Mouse (Mus musculus) CD4-positive, CD25-positive, alpha-beta regulatory T cell, adult 2 months (primary cell): ENCODE results near the gene Ranbp17.
A peak's percentile ranks its signal among the peaks of the same experiment; 100 is the strongest.

Experiments
- DNase-seq: peaks from one replicate; pipeline ENCODE4 v3.0.0-alpha.2; 2012; ENCODE audit warnings: low read depth, low spot score

Ranbp17 gene

DNA sequence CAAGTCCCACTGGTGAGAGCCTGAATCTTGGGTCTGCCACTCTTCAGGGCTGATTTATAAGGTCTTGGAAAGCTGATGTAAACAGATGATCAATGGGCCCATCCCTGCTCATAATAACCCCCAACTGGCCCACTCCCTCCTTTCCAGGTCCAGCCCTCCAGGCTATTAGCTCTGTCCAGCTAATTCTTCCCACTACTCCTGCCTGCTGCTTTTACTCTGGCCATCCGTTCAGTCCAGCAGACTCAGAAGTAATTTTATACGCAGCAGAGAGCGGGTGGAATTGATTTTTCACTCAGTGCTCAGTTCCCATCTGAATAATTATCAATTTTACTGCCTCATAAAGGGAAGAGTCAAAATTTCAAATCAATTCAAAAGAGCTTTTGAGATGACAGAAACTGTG is 273.3 kb downstream of the Ranbp17 start:
- DNase-seq, result no peak

- no peak for DNase-seq
Observed at GRCm38 (mm10) chr11:33234134-33234533, 279.4 kb downstream of the Ranbp17 start.

GRCm38 (mm10) chr11:33232056-33232455 is 281.5 kb downstream of the Ranbp17 start:
- DNase-seq, result no peak

GRCm38 (mm10) chr11:33228186-33228585 is 285.4 kb downstream of the Ranbp17 start:
- no peak for DNase-seq

- DNase-seq, result no peak
Observed at GRCm38 (mm10) chr11:33226516-33226915, 287.0 kb downstream of the Ranbp17 start.

DNA sequence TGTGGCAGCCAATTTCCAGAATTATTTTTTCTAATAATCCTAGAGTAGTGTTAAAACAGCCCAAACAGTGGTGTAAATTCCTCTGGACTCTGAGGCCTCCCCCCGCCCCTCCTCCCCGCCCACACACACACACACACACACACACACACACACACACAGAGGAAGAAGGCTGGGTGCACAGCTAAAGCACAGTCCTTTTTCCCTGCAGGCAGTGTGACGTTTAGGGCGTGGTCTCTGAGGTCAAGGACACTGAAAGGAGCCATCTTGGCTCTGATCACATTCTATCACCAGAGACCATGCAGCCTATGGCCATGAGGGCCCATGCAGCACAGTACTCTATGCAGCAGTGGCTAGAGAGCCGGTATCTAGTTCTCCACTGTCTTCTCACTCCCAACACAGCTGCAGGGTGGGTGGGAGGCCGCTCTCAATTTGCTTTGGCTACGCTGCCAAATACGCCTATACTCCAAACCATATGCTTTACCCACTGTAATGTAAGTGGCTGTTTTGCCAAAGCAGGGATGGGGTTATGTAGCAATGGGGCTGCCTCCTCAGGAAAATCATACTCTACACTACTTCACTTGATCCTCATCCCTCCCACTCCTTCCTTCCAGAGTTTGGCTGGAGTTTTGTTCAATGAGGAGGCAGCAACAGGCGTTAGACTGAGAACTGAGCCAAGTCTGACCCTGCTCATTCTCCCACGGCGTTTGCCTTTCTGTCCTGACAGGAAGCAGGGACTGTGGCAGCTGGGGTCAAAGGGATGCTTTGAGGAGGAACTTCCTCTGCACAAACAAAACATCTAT is 291.8 kb downstream of the Ranbp17 start:
- no peak for DNase-seq

- no peak for DNase-seq
Observed at GRCm38 (mm10) chr11:33220763-33221162, 292.8 kb downstream of the Ranbp17 start.

DNA sequence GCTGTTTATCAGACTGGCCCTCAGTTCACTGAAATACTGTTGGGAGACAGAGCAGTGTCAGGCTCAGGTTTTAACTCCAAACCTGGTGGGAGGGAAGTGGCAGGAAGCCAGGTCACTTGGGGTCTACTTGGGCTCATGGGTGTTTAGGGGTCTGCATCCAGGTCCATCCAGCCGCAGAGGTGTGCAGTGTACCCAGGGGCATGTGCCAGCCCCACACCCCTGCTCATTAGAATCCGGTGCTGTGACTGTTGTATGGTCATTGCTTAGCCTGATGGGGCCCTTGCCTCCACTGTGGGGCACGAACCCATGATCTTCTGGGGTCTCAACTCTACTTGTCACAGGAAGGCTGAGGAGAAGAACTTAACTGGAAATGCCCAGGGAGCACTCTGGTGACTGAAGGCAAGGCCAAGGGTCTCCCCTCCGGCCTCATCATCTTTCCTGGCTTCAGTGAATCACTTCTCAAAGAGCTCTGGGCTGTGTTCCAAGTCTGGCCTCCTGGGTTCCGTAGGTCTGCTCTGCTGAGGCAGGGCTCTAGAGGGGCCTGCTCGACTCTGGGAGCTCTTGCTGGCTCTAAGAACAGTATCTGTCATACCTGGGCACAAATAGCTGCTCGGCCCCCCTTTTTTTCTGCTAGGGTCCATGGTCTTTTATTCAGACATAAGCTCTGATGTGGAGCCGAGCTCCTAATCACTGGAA is 296.0 kb downstream of the Ranbp17 start:
- DNase-seq, result no peak

GRCm38 (mm10) chr11:33207411-33207810 is 306.1 kb downstream of the Ranbp17 start:
- DNase-seq, result no peak

- no peak for DNase-seq
Observed at GRCm38 (mm10) chr11:33204966-33205365, 308.6 kb downstream of the Ranbp17 start.

DNA sequence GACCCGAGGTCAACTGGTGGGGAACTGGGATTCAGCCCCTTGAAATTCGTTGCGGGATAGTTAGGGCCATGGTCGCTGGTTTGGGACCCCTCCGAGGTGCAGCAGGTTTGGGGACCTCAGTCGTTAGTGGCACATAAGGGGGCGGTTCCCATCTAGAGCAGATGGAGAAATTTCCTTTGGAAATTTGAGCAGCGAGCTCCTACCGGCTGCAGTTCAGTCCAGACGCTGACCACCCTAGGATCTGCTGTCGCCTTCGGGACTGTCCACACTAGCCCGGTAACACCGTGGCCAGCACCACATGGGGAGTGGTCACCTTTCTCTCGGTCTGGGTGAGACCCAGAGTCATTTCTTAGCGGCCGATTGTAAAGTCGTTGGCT is 309.2 kb downstream of the Ranbp17 start:
- no peak for DNase-seq

DNA sequence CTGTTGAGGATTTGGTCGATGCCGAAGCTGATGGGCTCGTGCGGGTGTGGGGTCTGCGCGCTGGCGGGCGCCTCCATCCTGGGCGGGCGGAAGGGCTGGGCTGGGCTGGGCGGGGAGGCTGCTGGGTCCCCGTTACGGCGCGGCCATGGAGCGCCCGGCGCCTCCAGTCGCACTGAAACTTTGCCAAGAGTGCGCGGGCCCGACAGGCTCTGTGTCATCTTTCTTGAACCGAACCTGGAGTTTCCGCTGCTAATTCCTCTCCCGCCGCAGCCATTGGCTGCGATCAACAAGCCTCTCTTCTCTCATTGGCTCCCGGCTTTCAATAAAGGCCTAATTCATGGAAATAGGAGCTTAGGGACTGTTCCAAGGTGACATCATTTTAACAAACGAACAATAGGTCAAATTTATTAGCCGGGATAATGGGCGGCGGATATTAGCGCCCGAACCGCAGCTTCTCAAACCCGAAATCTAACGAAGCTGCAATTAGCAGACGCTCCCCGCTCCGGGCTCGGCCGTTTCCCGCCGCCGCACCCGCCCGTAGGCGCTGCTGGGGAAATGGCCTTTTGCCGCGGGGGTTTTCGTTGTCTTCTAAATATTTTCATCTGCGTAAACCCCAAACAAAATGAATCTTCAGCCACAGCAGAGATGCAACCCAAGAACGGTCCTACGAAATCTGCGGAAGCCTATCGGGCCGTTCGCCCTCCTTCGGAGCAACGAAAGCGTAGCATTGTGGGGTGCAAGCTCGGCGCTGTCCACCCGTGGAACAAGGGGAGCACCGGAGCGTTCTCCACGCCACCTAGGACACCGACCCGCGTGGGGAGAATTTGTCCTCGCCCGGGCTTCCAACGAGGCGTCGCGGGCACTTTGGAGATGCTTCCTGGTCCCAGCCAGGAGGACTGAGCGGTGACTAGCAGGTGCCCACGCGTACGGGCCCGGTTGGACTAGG is 309.9 kb downstream of the Ranbp17 start, which contains the start of gene Tlx3:
TSS of gene Tlx3 (minus strand) at position 207 of the 946 bp plus-strand sequence.
- no peak for DNase-seq

GRCm38 (mm10) chr11:33202972-33203371 is 310.6 kb downstream of the Ranbp17 start:
- no peak for DNase-seq

DNA sequence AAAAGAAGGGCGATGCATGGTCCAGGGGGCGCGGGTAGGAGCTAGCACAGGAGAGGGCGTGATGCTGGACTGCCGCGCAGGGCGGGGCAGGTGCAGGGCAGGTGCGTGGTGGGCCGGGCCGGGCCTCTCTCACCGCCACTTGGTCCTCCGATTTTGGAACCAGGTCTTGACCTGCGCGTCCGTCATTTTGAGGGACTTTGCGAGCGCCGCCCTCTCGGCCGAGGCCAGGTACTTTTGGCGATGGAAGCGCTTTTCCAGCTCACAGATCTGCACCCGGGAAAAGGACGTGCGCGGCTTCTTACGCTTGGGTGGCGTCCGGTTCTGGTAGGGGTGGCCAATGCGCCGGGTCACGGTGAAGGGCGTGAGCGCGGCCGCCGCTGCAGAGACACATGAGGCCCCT is 311.2 kb downstream of the Ranbp17 start:
- DNase-seq, result no peak

DNA sequence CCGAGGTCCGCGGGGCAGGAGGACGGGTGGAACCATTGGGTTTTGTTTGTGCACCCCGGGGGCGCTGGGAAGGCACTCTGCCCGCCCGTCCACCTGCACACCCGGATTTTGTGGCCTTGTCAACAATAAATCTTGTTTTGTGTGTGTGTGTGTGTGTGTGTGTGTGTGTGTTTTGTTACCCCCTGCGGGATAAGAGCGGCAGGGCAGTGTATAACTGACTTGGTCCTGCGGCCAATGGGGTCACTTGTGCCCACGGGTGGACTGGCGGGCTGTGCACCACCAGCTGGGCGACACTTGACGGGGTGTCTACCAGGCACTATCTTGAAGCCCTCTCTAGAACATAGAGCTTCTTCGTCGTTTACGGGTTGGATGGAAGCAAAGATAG is 311.9 kb downstream of the Ranbp17 start:
- DNase-seq, result no peak

GRCm38 (mm10) chr11:33200764-33201625 is 312.6 kb downstream of the Ranbp17 start:
- DNase-seq, result peak; percentile 33

DNA sequence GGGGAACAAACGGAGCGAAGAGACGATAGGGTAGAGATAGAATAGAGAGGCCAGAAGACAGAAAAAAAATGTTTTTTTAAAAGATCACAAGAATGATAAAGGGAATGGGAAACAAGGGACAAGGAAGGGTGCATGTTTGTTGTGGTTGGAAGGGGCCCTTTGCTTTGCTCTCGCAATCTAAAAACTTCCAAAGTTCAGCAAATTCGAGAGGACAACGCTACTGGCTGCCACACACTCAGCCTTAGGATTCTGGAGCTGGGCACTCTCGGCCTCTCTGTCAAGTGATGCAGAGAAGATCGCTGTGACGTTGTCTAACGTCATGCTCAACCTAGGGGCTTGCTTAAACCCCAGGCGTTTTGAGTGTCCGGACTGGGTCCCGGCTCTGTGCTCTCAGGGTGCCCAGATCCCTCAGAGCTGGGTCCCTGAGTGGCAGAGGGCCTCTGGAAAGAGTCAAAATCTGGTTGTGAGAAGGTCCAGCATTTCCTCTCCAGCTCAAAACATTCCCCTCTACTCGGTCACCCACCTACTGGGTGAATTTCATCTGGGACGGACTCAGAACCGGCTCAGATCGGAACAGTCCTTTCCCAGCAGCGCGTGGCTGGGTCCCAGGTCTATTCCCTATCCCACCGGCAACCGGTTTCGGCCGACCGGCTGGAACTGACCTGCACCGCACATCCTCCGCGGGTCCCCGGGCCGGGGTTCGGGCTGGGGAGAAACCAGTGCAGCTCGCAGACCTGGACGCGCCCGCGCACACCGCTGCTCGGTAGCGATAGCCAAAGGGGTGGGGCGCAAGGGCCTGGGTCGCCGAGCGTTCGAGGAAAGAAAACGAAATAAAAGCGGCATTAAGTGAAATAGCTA is 313.4 kb downstream of the Ranbp17 start:
- no peak for DNase-seq

- no peak for DNase-seq
Observed at GRCm38 (mm10) chr11:33199117-33199514, 314.4 kb downstream of the Ranbp17 start.

GRCm38 (mm10) chr11:33198351-33199116 is 315.0 kb downstream of the Ranbp17 start:
- DNase-seq, result no peak
